Mouse (Mus musculus) testis, adult 2 months (tissue): ENCODE data around the gene Hdac10. TPM values are rescaled to one million over a fixed set of nuclear protein-coding genes. Genes with fewer than 3 reads are reported as not detected.
A peak's percentile ranks its signal among the peaks of the same experiment; 100 is the strongest.

Experiments used
- H3K27ac ChIP-seq: fragments of 200-500 bp; 2 replicates; pipeline ENCODE4 v1.5.1; 2012; ENCODE audit warnings: low read depth, low read length; ENCODE audit not compliant: control insufficient read depth, insufficient read depth
- H3K27me3 ChIP-seq: fragments of 200-500 bp; 2 replicates; pipeline ENCODE4 v1.6.1; 2012; ENCODE audit warnings: mild to moderate bottlenecking, low read length, moderate library complexity; ENCODE audit not compliant: control insufficient read depth, insufficient read depth
- H3K36me3 ChIP-seq: fragments of 200-500 bp; 2 replicates; pipeline ENCODE4 v1.6.1; 2012; ENCODE audit warnings: mild to moderate bottlenecking, low read length; ENCODE audit not compliant: control insufficient read depth, insufficient read depth
- H3K4me1 ChIP-seq: fragments of 200-500 bp; 2 replicates; pipeline ENCODE4 v1.6.1; 2012; ENCODE audit warnings: low read length; ENCODE audit not compliant: control insufficient read depth, insufficient read depth
- H3K4me3 ChIP-seq: fragments of 200-500 bp; 2 replicates; pipeline ENCODE4 v1.5.1; 2012; ENCODE audit warnings: low read depth, mild to moderate bottlenecking, low read length, moderate library complexity, mixed read lengths; ENCODE audit not compliant: control insufficient read depth
- CTCF ChIP-seq: fragments of 200-500 bp; IDR thresholded peaks from 2 replicates; pipeline ENCODE4 v1.5.1; 2012; ENCODE audit warnings: low read depth, mild to moderate bottlenecking, inconsistent platforms, low read length, moderate library complexity; ENCODE audit not compliant: control insufficient read depth, insufficient read depth, insufficient replicate concordance
- POLR2A ChIP-seq: fragments of 200-500 bp; IDR thresholded peaks from 2 replicates; pipeline ENCODE4 v1.6.1; 2012; ENCODE audit warnings: low read depth, mild to moderate bottlenecking, inconsistent platforms, low read length, moderate library complexity; ENCODE audit not compliant: control insufficient read depth
- polyA plus RNA-seq: library from polyadenylated mRNA; depleted of rRNA; stranded (reverse); fragments of >200 nt; gene quantifications from 2 replicates; pipeline ENCODE4 v1.2.3, GENCODE M21; 2012

The Hdac10 gene
- polyA plus RNA-seq, 1 experiment: 4.5 TPM

DNA sequence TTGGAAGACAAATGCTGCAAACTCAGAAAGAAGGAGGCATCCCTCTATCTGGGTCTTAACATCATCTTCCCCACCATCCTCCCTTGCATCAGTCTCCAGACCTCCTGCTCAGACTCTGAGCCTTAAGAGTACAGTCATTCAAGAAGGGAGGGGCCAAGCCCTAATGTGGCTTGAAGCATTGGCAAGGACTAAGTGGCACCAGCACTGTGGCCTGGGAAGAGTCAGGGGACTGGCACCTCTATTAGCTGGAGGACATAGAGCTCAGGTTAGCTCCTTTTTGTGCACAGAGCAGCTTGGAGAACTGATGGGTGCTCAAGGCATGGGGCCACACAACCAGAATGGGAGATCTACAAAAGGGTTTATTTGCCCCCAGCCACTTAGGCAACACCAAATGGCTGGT is 1.7 kb upstream of the Hdac10 start:
- H3K36me3 ChIP-seq: no peaks in the 10 kb centered on the region
- H3K27me3 ChIP-seq: no peaks in the 10 kb centered on the region
- no peak overlapping the region for H3K4me3 ChIP-seq
- peaks cover 5% of the 10 kb centered on the region for H3K4me1 ChIP-seq
- TF ChIP-seq POLR2A (no peak), CTCF (no peak)
- no peak overlapping the region for H3K27ac ChIP-seq

DNA sequence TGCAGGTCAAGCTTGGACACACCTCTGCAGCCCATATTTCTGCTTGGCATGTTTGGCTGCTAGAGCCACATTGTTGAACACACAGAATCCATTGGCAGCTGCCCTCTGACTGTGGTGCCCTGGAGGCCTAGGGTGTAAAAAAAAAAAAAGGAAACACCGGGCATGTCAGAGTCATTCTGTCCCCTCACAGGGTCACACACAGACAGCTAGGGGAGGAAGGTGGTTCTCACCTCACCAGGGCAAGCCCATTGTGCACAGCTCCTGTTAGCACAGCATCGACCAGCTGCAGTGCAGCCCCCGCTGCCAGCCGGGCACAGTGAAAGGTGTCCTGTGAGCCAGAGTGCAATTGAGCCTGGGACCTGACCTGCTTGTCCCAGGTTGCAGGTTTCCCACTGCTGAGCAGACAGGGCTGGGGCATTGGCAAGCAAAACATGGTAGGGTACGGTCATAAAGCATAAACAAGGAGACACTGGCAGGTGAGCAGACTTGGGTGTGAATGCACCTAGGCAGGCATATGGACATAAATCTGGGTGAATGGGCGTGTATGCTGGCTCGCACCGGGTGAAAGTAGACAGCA is 1.0 kb downstream of the Hdac10 start:
- TF ChIP-seq CTCF: no peak
- no peak for TF ChIP-seq POLR2A
- no peaks in the 10 kb centered on the region for H3K36me3 ChIP-seq
- no peak overlapping the region for H3K4me3 ChIP-seq
- no peaks in the 10 kb centered on the region for H3K27me3 ChIP-seq
- no peak overlapping the region for H3K27ac ChIP-seq
- H3K4me1 ChIP-seq: peaks cover 11% of the 10 kb centered on the region

DNA sequence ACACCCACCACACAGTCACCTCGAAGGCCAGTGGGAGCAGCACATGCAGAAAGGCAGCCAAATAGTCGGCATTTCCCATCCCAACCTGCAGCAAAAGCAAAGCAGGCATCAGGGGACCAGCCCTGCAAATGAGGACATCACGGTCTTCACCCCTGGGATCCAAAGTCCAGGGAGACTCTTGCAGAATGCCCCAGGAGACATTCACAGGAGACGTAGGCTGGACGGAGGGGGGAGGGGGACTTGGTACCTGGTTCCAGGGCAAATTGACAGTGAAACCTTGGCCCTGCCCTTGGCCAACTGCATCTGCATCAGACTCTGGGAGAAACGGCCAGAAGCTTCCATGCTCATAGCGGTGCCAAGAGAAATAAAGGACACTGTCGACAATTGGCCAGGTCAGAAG is 1.9 kb downstream of the Hdac10 start:
- no peak overlapping the region for H3K27ac ChIP-seq
- no peak for TF ChIP-seq POLR2A
- TF ChIP-seq CTCF: no peak
- no peaks in the 10 kb centered on the region for H3K27me3 ChIP-seq
- peaks cover 17% of the 10 kb centered on the region for H3K4me1 ChIP-seq
- no peaks in the 10 kb centered on the region for H3K36me3 ChIP-seq
- H3K4me3 ChIP-seq: no peak overlapping the region

DNA sequence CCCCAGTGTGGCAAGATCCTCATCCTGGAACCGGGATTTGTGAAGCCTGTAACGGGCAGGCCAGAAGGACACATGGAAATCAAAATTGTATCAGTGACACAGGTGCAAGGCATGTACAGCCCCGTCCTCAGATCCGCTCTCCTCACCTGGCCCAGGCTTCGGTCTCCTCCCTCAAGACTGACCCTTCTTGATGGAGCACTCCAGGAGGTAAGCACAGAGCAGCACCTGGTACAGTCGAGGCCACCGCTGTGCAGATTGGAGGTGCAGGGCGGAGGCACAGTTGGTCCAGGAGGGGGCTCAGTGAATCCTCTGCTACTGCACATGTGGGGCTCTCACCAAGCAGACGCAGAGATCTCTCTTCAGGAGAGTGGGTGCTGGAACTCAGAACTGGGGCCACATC is 3.1 kb downstream of the Hdac10 start:
- Histone ChIP-seq H3K27me3 (no peaks in the 10 kb centered on the region), H3K4me3 (no peak overlapping the region), H3K27ac (no peak overlapping the region), H3K36me3 (no peaks in the 10 kb centered on the region), H3K4me1 (peaks cover 17% of the 10 kb centered on the region)
- no peak for TF ChIP-seq CTCF
- no peak for TF ChIP-seq POLR2A

DNA sequence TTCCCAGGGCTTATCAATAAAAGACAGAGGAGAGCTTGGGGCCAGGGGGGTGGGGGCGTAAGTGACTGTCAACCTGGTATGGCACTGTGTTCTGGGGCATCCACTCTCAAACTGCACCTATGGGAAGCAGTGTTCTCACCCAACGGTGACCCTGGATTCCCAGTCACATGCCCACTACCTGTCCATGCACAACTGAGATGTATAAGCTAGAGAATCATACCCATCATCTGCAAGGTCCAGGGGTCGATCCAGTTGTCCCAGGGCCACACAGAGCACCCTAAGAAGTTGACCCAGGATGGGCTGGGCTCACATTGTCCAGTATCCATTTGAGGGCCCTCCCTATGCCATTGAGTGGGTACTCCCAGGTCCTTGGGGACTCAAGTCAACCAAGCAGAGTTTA is 4.2 kb downstream of the Hdac10 start:
- Histone ChIP-seq H3K4me1 (peaks cover 17% of the 10 kb centered on the region), H3K36me3 (no peaks in the 10 kb centered on the region), H3K4me3 (no peak overlapping the region), H3K27me3 (no peaks in the 10 kb centered on the region), H3K27ac (no peak overlapping the region)
- TF ChIP-seq POLR2A: no peak
- TF ChIP-seq CTCF: no peak

DNA sequence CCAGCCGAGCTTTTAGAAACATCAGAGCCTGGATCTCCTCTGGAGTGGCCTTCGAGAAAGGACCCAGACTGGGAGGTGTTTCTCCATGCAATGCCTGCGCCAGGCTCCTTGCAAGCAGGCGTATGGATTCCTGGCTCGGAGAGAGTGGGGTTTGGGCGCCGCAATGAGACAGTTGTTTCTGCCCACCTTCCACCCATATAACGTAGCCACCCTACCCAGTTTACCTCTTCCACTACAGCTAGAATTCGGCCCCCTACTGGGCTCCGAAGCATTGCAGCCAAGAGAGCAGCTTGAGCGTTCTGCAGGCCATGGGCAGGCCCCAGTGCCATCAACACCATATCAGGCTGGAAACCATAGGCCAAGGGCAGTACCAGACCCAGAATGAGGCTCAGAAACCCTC is 4.9 kb downstream of the Hdac10 start:
- peak overlapping the region; percentile 85 for H3K4me3 ChIP-seq
- H3K27ac ChIP-seq: no peak overlapping the region
- H3K4me1 ChIP-seq: peaks cover 12% of the 10 kb centered on the region
- H3K27me3 ChIP-seq: no peaks in the 10 kb centered on the region
- no peaks in the 10 kb centered on the region; the same call in 1 of the 2 replicates for H3K36me3 ChIP-seq
- TF ChIP-seq CTCF: no peak
- TF ChIP-seq POLR2A: no peak

DNA sequence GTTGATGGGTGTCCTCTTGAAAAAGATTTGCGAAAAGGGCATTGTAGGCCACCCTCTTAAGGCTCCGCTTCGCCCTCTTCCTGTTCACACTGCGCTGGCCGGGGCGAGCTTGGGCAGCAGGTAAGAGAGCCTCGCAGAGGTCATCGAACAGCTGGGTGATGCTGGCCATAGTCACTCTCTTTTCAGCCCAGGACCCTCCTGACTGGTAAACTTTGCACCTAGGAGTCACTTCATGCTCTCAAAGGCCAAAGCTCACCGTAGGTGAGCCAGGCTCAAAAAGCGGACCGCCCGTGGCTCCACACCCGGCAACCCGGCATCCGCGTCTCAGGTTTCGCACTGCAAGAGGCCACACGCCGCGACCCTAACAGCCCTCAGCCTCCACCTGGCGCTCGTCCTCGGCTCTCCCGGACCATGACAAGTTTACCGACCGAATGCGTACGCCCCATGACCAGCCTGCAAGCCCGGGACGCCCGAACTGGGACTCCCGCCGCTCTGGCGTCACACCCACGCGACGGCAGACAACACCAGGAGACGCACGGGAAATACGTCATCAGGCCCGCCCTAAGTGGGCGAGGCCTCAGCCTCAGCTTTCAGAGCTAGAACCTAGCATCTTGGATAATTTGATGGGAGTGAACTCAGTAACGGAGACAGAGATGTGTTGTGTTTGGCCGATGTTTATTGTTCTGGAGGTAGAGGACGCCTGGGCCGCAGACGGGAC is 5.7 kb downstream of the Hdac10 start, which contains the start of gene Tubgcp6:
Tubgcp6 (minus strand) TSS at position 464 of the 718 bp plus-strand sequence.
- TF ChIP-seq CTCF: no peak
- TF ChIP-seq POLR2A: peak; percentile 76
- Histone ChIP-seq H3K4me1 (peaks cover 12% of the 10 kb centered on the region), H3K27ac (peak within 1 kb of the TSS; percentile 72), H3K27me3 (no peaks in the 10 kb centered on the region), H3K36me3 (no peaks in the 10 kb centered on the region; the same call in 1 of the 2 replicates), H3K4me3 (peak within 1 kb of the TSS; percentile 85)
